Mouse (Mus musculus) hindbrain, embryonic 11.5 days (tissue): Measurements from ENCODE around the gene Prr5l. TPM values are rescaled to one million over a fixed set of nuclear protein-coding genes. Genes with fewer than 3 reads are reported as not detected.

Source experiments
- ATAC-seq: fragments of 200-750 bp; cut with Nextera tagmentation; 2 replicates; pipeline ENCODE4 v1.8.0; 2017; ENCODE audit warnings: mild to moderate bottlenecking, moderate TSS enrichment, moderate library complexity; ENCODE audit not compliant: low FRiP score
- DNase-seq: peaks from one replicate; pipeline ENCODE4 v3.0.0-alpha.2; 2015; ENCODE audit warnings: low spot score
- H3K27ac ChIP-seq: fragments of 300-500 bp; sonication (generic); 2 replicates; pipeline ENCODE4 v1.5.1; 2014; ENCODE audit warnings: mild to moderate bottlenecking, low read depth, low read length
- H3K27me3 ChIP-seq: fragments of 300-500 bp; sonication (generic); 2 replicates; pipeline ENCODE4 v1.6.1; 2014; ENCODE audit warnings: mild to moderate bottlenecking, low read length, moderate library complexity, mixed read lengths; ENCODE audit not compliant: control insufficient read depth, insufficient read depth
- H3K36me3 ChIP-seq: fragments of 300-500 bp; sonication (generic); 2 replicates; pipeline ENCODE4 v1.6.1; 2014; ENCODE audit warnings: mild to moderate bottlenecking, low read length, moderate library complexity, mixed read lengths; ENCODE audit not compliant: control insufficient read depth, insufficient read depth
- H3K4me1 ChIP-seq: fragments of 300-500 bp; sonication (generic); replicated peaks from 2 replicates; pipeline ENCODE4 v1.6.1; 2014; ENCODE audit warnings: low read length, mixed read lengths; ENCODE audit not compliant: control insufficient read depth, insufficient read depth
- H3K4me2 ChIP-seq: fragments of 300-500 bp; sonication (generic); replicated peaks from 2 replicates; pipeline ENCODE4 v1.6.1; 2014; ENCODE audit warnings: mild to moderate bottlenecking, low read depth, low read length
- H3K4me3 ChIP-seq: fragments of 300-500 bp; sonication (generic); 2 replicates; pipeline ENCODE4 v1.5.1; 2014; ENCODE audit warnings: low read depth, low read length
- H3K9ac ChIP-seq: fragments of 300-500 bp; sonication (generic); 2 replicates; pipeline ENCODE4 v1.6.1; 2014; ENCODE audit warnings: low read depth, low read length
- H3K9me3 ChIP-seq: fragments of 300-500 bp; sonication (generic); 2 replicates; pipeline ENCODE4 v1.6.1; 2016; ENCODE audit warnings: low read length; ENCODE audit not compliant: control insufficient read depth
- WGBS: fragments of 180-500 bp; shearing (Covaris S2); extraction: QIAGEN DNeasy Blood & Tissue Kit; methylation state at CpG from one replicate; pipeline ENCODE4 v1.1.7; 2014; 5-methylcytosine and 5-hydroxymethylcytosine counted together
- polyA plus RNA-seq: library from polyadenylated mRNA; unstranded; fragments of >200 nt; fragmentation: Nextera tagmentation; extraction: Ambion mirVana; gene quantifications from 2 replicates; pipeline ENCODE4 v1.2.1, GENCODE M21; 2014

The Prr5l gene
- polyA plus RNA-seq, 1 experiment from 2014 or later, result 13.2 TPM

DNA sequence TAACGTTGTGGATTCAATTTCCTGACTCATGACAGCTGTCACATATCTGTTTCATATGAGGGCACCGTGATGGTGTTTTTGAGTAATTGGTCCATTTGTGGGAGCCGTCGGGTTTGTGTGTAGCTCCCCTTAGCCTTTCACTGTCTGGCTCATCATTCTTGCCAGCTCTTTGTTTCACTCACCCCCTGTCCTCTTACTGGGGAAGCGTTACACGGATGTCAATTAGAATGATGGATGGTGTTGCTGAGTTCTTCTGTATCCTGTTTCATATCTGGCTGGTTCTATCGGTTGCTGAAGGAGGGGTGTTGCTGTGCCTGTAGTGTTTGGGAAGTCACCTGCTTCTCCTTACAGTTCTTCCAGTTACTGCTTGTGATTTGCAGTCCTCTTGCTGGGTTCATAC is 8.3 kb upstream of the Prr5l start:
- ATAC-seq (peak; percentile 65), DNase-seq (peak; percentile 55)
- H3K27ac ChIP-seq, result 0 out of 2 replicates have a peak overlapping the region, but pooled peaks have one; percentile 39
- 38% methylated on average over 7 of the region's 7 CpGs for WGBS
- no peaks in the 10 kb centered on the region for H3K9me3 ChIP-seq
- no peak overlapping the region for H3K9ac ChIP-seq
- no peak overlapping the region for H3K4me3 ChIP-seq
- no peak overlapping the region for H3K4me2 ChIP-seq
- H3K4me1 ChIP-seq, result no peaks in the 10 kb centered on the region
- no peaks in the 10 kb centered on the region for H3K27me3 ChIP-seq
- no peaks in the 10 kb centered on the region for H3K36me3 ChIP-seq

- no peak overlapping the region for H3K4me2 ChIP-seq
- no peaks in the 10 kb centered on the region for H3K9me3 ChIP-seq
- no peaks in the 10 kb centered on the region for H3K4me1 ChIP-seq
- 90% methylated on average over 8 of the region's 8 CpGs for WGBS
- no peak overlapping the region for H3K4me3 ChIP-seq
- DNase-seq, result no peak
- no peaks in the 10 kb centered on the region for H3K27me3 ChIP-seq
- no peak overlapping the region for H3K27ac ChIP-seq
- no peaks in the 10 kb centered on the region for H3K36me3 ChIP-seq
- no peak overlapping the region for H3K9ac ChIP-seq
- ATAC-seq, result no peak
Observed at GRCm38 (mm10) chr2:101888886-101889285, 6.1 kb upstream of the Prr5l start.

- whole genome bisulfite sequencing, result 13% methylated on average over 22 of the region's 22 CpGs
- H3K27ac ChIP-seq, result 0 out of 2 replicates have a peak within 1 kb of the TSS, but pooled peaks have one; percentile 21
- peak; percentile 92 for ATAC-seq
Observed at GRCm38 (mm10) chr2:101885768-101886438, 3.1 kb upstream of the Prr5l start, which contains the start of gene Commd9. Gene Commd9 (plus strand): TSS chr2:101886247.

GRCm38 (mm10) chr2:101884286-101884685 is 1.5 kb upstream of the Prr5l start:
- H3K4me3 ChIP-seq, result no peak overlapping the region
- ATAC-seq, result no peak

More at GRCm38 (mm10) chr2:101885768-101886438, 3.1 kb upstream of the Prr5l start, which contains the start of gene Commd9:
- H3K4me2 ChIP-seq, result peak within 1 kb of the TSS; percentile 72
- H3K9me3 ChIP-seq, result no peaks in the 10 kb centered on the region
- H3K9ac ChIP-seq, result peak within 1 kb of the TSS; percentile 72
- 0 out of 2 replicates have a peak, but pooled peaks cover 2% of the 10 kb centered on the region for H3K27me3 ChIP-seq
- peak within 1 kb of the TSS; percentile 63 for H3K4me3 ChIP-seq
- no peaks in the 10 kb centered on the region for H3K4me1 ChIP-seq
- peak; percentile 93 for DNase-seq
- no peaks in the 10 kb centered on the region for H3K36me3 ChIP-seq

GRCm38 (mm10) chr2:101881471-101882162 is 1.2 kb downstream of the Prr5l start:
- no peaks in the 10 kb centered on the region for H3K9me3 ChIP-seq
- DNase-seq (no peak), ATAC-seq (no peak)
- H3K27ac ChIP-seq, result no peak overlapping the region
- no peak overlapping the region for H3K4me2 ChIP-seq
- no peaks in the 10 kb centered on the region for H3K4me1 ChIP-seq
- no peak overlapping the region for H3K9ac ChIP-seq
- H3K27me3 ChIP-seq, result 0 out of 2 replicates have a peak, but pooled peaks cover 2% of the 10 kb centered on the region
- no peak overlapping the region for H3K4me3 ChIP-seq
- WGBS, result 91% methylated on average over 9 of the region's 9 CpGs
- H3K36me3 ChIP-seq, result no peaks in the 10 kb centered on the region

More at GRCm38 (mm10) chr2:101884286-101884685, 1.5 kb upstream of the Prr5l start:
- H3K4me1 ChIP-seq, result no peaks in the 10 kb centered on the region
- no peak overlapping the region for H3K4me2 ChIP-seq
- WGBS, result 88% methylated on average over 2 of the region's 2 CpGs
- no peak for DNase-seq
- no peaks in the 10 kb centered on the region for H3K36me3 ChIP-seq
- no peak overlapping the region for H3K9ac ChIP-seq
- 0 out of 2 replicates have a peak, but pooled peaks cover 2% of the 10 kb centered on the region for H3K27me3 ChIP-seq
- H3K27ac ChIP-seq, result no peak overlapping the region
- no peaks in the 10 kb centered on the region for H3K9me3 ChIP-seq

- no peak overlapping the region for H3K27ac ChIP-seq
- H3K36me3 ChIP-seq, result no peaks in the 10 kb centered on the region
- H3K4me1 ChIP-seq, result no peaks in the 10 kb centered on the region
- H3K4me2 ChIP-seq, result no peak overlapping the region
- no peak overlapping the region for H3K9ac ChIP-seq
- ATAC-seq (no peak), DNase-seq (peak; percentile 78)
- WGBS, result 33% methylated on average over 14 of the region's 14 CpGs
- H3K4me3 ChIP-seq, result no peak overlapping the region
- H3K9me3 ChIP-seq, result no peaks in the 10 kb centered on the region
- no peaks in the 10 kb centered on the region for H3K27me3 ChIP-seq
Observed at GRCm38 (mm10) chr2:101871179-101871578, 11.6 kb downstream of the Prr5l start.

- ATAC-seq (no peak), DNase-seq (no peak)
- Histone ChIP-seq H3K36me3 (no peaks in the 10 kb centered on the region), H3K9ac (no peak overlapping the region), H3K4me3 (no peak overlapping the region), H3K9me3 (no peaks in the 10 kb centered on the region), H3K4me2 (no peak overlapping the region), H3K27me3 (no peaks in the 10 kb centered on the region), H3K4me1 (no peaks in the 10 kb centered on the region), H3K27ac (no peak overlapping the region)
- WGBS, result 91% methylated on average over 4 of the region's 4 CpGs
Observed at GRCm38 (mm10) chr2:101868683-101869082, 14.1 kb downstream of the Prr5l start.

GRCm38 (mm10) chr2:101862219-101863123 is 20.4 kb downstream of the Prr5l start:
- H3K4me3 ChIP-seq, result no peak overlapping the region
- DNase-seq (no peak), ATAC-seq (no peak)
- no peak overlapping the region for H3K4me2 ChIP-seq
- no peaks in the 10 kb centered on the region for H3K27me3 ChIP-seq
- no peak overlapping the region for H3K27ac ChIP-seq
- no peak overlapping the region for H3K9ac ChIP-seq
- H3K9me3 ChIP-seq, result no peaks in the 10 kb centered on the region
- no peaks in the 10 kb centered on the region for H3K36me3 ChIP-seq
- WGBS, result 81% methylated on average over 15 of the region's 15 CpGs
- H3K4me1 ChIP-seq, result no peaks in the 10 kb centered on the region
